Mouse (Mus musculus) embryonic facial prominence, embryonic 11.5 days (tissue): ENCODE results near the gene Cnn3. TPM values are rescaled to one million over a fixed set of nuclear protein-coding genes. Genes with fewer than 3 reads are reported as not detected.
A peak's percentile ranks its signal among the peaks of the same experiment; 100 is the strongest.

Experiments
- ATAC-seq: fragments of 200-750 bp; cut with Nextera tagmentation; replicated peaks from 2 replicates; pipeline ENCODE4 v1.8.0; 2017; ENCODE audit warnings: low read depth; ENCODE audit not compliant: insufficient number of reproducible peaks, low FRiP score, low TSS enrichment
- DNase-seq: peaks from one replicate; pipeline ENCODE4 v3.0.0-alpha.2; 2015; ENCODE audit warnings: low spot score
- H3K27ac ChIP-seq: fragments of 300-500 bp; sonication (generic); replicated peaks from 2 replicates; pipeline ENCODE4 v1.5.1; 2014; ENCODE audit warnings: mild to moderate bottlenecking, low read depth, low read length, control low read depth
- H3K27me3 ChIP-seq: fragments of 300-500 bp; sonication (generic); 2 replicates; pipeline ENCODE4 v1.6.1; 2014; ENCODE audit warnings: mild to moderate bottlenecking, low read length, moderate library complexity, mixed read lengths; ENCODE audit not compliant: control insufficient read depth, insufficient read depth
- H3K36me3 ChIP-seq: fragments of 300-500 bp; sonication (generic); replicated peaks from 2 replicates; pipeline ENCODE4 v1.6.1; 2014; ENCODE audit warnings: low read depth, mild to moderate bottlenecking, low read length, moderate library complexity, mixed read lengths; ENCODE audit not compliant: control insufficient read depth, insufficient read depth
- H3K4me1 ChIP-seq: fragments of 300-500 bp; sonication (generic); 2 replicates; pipeline ENCODE4 v1.6.1; 2014; ENCODE audit warnings: low read length, mixed read lengths; ENCODE audit not compliant: control insufficient read depth, insufficient read depth
- H3K4me2 ChIP-seq: fragments of 300-500 bp; sonication (generic); 2 replicates; pipeline ENCODE4 v1.6.1; 2014; ENCODE audit warnings: low read depth, mild to moderate bottlenecking, control low read depth, low read length, moderate library complexity
- H3K4me3 ChIP-seq: fragments of 300-500 bp; sonication (generic); 2 replicates; pipeline ENCODE4 v1.5.1; 2014; ENCODE audit warnings: low read depth, low read length, control low read depth
- H3K9ac ChIP-seq: fragments of 300-500 bp; sonication (generic); replicated peaks from 2 replicates; pipeline ENCODE4 v1.6.1; 2014; ENCODE audit warnings: mild to moderate bottlenecking, control low read depth, low read length
- H3K9me3 ChIP-seq: fragments of 300-500 bp; sonication (generic); replicated peaks from 2 replicates; pipeline ENCODE4 v1.6.1; 2016; ENCODE audit warnings: mild to moderate bottlenecking, low read length, inconsistent platforms, mixed read lengths; ENCODE audit not compliant: control insufficient read depth
- WGBS: fragments of 180-500 bp; shearing (Covaris S2); extraction: QIAGEN DNeasy Blood & Tissue Kit; methylation state at CpG from one replicate; pipeline ENCODE4 v1.1.7; 2014; 5-methylcytosine and 5-hydroxymethylcytosine counted together
- polyA plus RNA-seq: library from polyadenylated mRNA; unstranded; fragments of >200 nt; fragmentation: Nextera tagmentation; extraction: Ambion mirVana; gene quantifications from 2 replicates; pipeline ENCODE4 v1.2.1, GENCODE M21; 2014

Gene Cnn3
- polyA plus RNA-seq, 1 experiment from 2014 or later = 1,113 TPM

DNA sequence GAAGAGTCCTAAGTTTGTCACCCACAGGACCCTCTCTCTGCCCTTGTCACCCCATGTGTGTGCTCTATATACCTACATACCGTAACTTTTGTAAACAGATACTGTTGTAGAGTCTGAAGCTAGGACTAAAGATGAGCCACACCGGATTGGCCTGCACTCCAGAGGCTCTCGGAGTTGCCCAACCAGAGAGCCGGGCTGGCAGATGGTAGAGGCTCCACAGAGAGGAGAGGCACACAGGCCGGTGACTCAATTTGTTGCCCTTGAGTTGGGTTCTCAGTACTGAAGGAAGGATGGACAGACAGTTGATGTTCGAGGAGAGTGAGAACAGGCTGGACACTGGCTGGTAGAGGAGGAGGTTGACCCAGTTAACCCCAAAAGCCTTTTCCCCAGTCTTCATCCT, 18.1 kb downstream of the Cnn3 start:
- no peaks in the 10 kb centered on the region for H3K27me3 ChIP-seq
- H3K9me3 ChIP-seq = no peaks in the 10 kb centered on the region
- no peaks in the 10 kb centered on the region; the same call in 1 of the 2 replicates for H3K4me1 ChIP-seq
- peaks cover 5% of the 10 kb centered on the region for H3K36me3 ChIP-seq
- H3K9ac ChIP-seq = no peak overlapping the region
- ATAC-seq (no peak), DNase-seq (no peak)
- H3K27ac ChIP-seq = no peak overlapping the region
- H3K4me2 ChIP-seq = no peak overlapping the region
- H3K4me3 ChIP-seq = no peak overlapping the region
- WGBS = 93% methylated on average over 6 of the region's 6 CpGs

DNA sequence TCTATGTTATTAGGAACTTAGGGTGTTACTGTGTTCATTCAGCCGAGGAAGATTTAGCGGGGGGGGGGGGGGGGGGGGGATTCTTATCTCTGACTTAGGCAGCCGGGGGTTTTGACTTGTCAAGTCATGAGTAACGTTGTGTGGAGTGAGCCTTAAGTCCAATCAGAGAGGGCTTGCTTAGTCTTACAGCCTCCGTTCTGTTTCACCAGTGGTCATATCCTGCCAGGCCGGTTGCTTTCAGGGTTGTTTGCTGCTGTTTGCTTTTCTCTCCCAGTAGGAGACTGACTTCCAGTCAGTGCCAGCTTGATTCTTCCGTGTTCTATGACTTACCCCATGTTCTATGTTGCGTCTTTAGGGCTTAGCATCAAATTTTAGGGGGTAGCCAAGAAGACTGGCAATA, 20.2 kb downstream of the Cnn3 start:
- Histone ChIP-seq H3K36me3 (peaks cover 10% of the 10 kb centered on the region), H3K4me1 (no peaks in the 10 kb centered on the region; the same call in 1 of the 2 replicates), H3K4me2 (no peak overlapping the region), H3K27me3 (no peaks in the 10 kb centered on the region), H3K9me3 (no peaks in the 10 kb centered on the region), H3K9ac (no peak overlapping the region), H3K27ac (no peak overlapping the region), H3K4me3 (no peak overlapping the region)
- WGBS = 80% methylated on average over 8 of the region's 8 CpGs
- DNase-seq (no peak), ATAC-seq (no peak)

DNA sequence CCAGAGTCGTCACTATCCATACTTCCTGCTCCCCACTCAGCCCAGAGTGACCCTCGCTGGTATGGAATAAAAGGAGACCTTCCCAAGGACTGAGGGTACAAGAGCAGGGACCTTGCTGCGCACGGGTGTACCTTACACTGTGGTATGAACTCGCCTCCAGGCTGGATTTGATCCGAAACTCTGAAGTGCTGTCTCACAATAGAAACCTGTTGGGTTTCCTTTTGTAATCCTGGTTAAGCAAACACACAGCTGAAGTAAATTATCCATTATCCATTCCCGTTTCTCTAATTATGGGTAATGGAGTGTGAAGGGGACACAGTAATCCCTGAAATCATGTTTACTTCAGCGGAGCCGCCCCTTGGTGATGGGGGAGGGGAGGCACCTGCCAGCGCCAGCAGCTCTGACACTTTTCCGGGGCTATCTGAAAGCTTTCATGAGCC, 21.8 kb downstream of the Cnn3 start:
- ATAC-seq = peak; percentile 58; the same call in 1 of the 2 replicates
- Histone ChIP-seq H3K27ac (no peak overlapping the region), H3K36me3 (peaks cover 18% of the 10 kb centered on the region), H3K9ac (no peak overlapping the region), H3K4me1 (no peaks in the 10 kb centered on the region), H3K4me3 (no peak overlapping the region), H3K4me2 (no peak overlapping the region), H3K27me3 (no peaks in the 10 kb centered on the region), H3K9me3 (no peaks in the 10 kb centered on the region)
- DNase-seq = peak; percentile 49
- 40% methylated on average over 11 of the region's 11 CpGs for WGBS

DNA sequence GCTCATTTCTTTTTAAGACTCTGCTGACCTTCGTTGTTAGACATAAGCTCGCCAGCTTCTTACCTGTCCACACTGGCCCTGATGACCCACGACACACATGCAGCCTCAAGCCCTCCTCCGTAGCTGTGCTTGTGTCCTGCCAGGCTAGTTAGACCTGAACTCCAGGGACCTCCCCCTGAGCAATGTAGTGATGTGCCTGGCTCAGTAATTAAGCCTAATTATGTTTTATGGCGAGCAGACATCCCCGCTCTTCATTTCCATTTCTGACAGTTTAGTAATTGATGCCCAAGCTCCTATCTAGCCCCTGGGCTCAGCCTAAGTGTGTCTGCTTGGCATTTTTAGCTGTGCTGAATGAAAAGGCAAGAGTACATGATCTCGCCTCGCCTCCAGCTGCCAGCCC, 22.3 kb downstream of the Cnn3 start:
- H3K4me1 ChIP-seq = no peaks in the 10 kb centered on the region
- no peaks in the 10 kb centered on the region for H3K27me3 ChIP-seq
- no peaks in the 10 kb centered on the region for H3K9me3 ChIP-seq
- DNase-seq = no peak
- H3K36me3 ChIP-seq = peaks cover 18% of the 10 kb centered on the region
- WGBS = 69% methylated on average over 8 of the region's 8 CpGs
- H3K27ac ChIP-seq = no peak overlapping the region
- ATAC-seq = 0 out of 2 replicates have a peak, but pooled peaks have one; percentile 25
- H3K4me2 ChIP-seq = no peak overlapping the region
- no peak overlapping the region for H3K4me3 ChIP-seq
- H3K9ac ChIP-seq = no peak overlapping the region

DNA sequence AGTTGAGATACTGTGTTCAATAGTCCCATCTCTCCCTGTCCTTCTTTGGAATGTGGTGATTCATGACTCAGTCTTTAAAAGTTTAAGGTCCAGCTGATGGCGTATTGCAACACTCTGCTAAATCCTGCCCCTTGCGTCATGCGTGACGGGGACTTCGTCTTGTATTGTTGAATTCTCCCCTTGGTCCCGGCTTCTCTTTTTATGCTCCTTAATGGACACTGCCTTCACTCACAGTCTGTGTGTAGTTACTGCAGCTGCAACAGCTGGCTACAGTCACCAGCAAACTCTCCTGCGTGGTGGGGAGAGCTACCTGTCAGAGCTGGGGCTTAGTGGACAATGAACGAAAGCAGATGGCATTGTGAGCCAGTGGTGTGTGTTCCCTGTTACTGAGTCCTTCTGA, 23.2 kb downstream of the Cnn3 start:
- H3K27ac ChIP-seq = no peak overlapping the region
- no peaks in the 10 kb centered on the region for H3K27me3 ChIP-seq
- H3K4me2 ChIP-seq = no peak overlapping the region
- H3K4me3 ChIP-seq = no peak overlapping the region
- ATAC-seq (no peak), DNase-seq (no peak)
- H3K4me1 ChIP-seq = no peaks in the 10 kb centered on the region
- H3K9ac ChIP-seq = no peak overlapping the region
- no peaks in the 10 kb centered on the region for H3K9me3 ChIP-seq
- WGBS = 85% methylated on average over 8 of the region's 8 CpGs
- H3K36me3 ChIP-seq = peaks cover 15% of the 10 kb centered on the region

DNA sequence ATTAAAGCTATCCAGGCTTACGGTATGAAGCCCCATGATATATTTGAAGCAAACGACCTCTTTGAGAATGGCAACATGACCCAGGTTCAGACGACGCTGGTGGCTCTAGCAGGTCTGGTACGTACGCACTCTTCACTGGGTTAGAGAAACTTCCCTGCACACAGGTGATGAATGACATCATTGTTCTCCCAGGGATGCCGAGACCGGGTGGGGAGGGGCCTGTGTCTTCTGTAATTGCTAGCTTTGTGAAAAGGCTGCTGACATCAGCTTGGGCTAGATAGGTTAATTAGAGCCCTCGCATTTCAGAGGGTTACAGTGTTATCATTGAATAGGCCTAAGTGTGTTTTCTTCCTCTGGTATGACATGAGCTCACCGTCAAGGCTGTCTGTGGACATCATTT, 25.1 kb downstream of the Cnn3 start:
- Histone ChIP-seq H3K9me3 (no peaks in the 10 kb centered on the region), H3K4me3 (no peak overlapping the region), H3K27ac (no peak overlapping the region), H3K4me1 (no peaks in the 10 kb centered on the region), H3K9ac (no peak overlapping the region), H3K4me2 (no peak overlapping the region), H3K36me3 (peaks cover 26% of the 10 kb centered on the region), H3K27me3 (no peaks in the 10 kb centered on the region)
- DNase-seq = no peak
- 63% methylated on average over 10 of the region's 10 CpGs for WGBS
- ATAC-seq = no peak

DNA sequence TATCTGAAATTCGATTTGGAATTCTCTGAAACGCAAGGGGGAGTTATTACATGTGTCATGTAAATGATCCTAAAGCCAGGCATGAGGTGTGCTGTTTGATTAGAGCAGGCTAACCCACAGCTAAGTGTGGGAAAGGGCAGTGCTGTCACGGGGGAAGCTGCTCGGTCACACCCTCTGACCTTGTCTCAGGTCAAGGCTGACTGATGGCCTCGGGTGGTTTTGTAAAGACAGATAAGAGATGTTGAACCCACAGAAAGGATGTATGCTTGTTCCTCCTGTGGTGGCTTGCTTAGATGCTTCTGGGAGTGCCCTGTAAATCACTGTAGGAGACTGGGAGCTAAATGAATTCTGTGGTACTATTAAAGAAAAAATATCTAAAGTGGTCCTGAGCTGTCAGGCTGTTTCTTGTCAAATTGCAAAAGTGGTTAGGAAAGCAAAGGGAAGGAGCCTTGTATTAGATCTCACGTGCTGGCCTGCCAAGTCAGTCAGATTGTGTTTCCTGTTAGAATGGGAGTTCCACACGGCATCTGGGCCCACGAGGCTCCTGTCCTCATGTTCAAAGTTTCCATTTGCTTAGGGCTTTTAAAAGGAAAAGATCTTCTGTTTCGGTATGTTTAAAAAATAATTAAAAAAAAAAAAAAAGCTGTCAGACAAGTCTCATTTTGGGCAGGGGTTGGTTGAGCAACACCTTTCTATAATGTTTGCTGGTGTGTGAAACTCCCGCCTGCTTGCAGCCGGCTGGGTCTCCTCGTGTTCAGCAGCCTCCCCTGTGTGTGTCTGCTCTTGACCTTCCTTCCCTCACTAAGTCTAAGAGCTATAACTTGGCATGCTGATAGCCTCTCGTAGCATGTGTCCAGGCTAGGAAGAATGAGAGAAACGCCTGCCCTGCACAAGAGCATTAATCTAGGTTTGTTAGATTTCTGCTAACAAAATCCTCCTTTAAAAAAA, 32.5 kb downstream of the Cnn3 start:
- Histone ChIP-seq H3K4me2 (no peak overlapping the region; the same call in 1 of the 2 replicates), H3K27ac (no peak overlapping the region), H3K9me3 (no peaks in the 10 kb centered on the region), H3K36me3 (peaks cover 22% of the 10 kb centered on the region), H3K27me3 (no peaks in the 10 kb centered on the region), H3K9ac (no peak overlapping the region), H3K4me3 (no peak overlapping the region), H3K4me1 (no peaks in the 10 kb centered on the region)
- WGBS = 78% methylated on average over 14 of the region's 14 CpGs
- DNase-seq = no peak
- no peak for ATAC-seq

DNA sequence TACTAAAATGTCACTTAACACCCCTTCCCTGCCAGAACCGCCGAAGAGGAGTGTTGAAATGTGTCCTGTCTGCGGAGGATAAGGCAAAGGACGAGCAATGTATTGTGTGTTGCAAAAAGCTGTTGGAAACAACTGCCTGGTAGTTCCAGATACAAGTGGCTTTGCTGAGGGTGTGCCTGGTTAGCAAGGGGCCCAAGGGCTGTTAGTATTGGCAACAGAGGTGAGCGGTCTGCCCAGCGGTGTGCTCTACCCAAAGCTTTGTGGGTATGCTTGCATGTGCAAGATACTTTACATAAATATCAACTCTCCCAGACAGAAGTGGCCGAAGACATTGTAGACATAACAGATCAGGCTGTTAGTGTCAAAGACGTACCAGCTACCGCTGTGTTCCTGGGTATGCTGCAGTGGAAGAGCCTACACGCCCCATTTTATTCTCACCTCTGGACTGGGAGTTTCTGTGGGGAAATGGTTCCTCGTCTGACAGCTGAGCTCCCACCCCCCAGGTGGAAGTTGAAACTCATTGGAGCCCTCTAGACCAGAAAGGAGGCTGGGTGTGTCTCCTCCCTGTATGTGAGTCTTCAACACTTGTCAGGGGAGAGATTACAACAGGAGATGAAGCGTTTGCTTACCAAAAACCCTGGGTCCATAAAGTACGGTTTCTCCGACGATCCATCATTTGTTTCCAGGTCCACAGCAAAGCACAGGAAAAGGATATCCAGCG, 34.3 kb downstream of the Cnn3 start:
- H3K27me3 ChIP-seq = no peaks in the 10 kb centered on the region
- H3K4me2 ChIP-seq = no peak overlapping the region
- H3K4me3 ChIP-seq = no peak overlapping the region
- no peak overlapping the region for H3K27ac ChIP-seq
- no peak for ATAC-seq
- WGBS = 88% methylated on average over 16 of the region's 16 CpGs
- no peaks in the 10 kb centered on the region for H3K4me1 ChIP-seq
- peaks cover 16% of the 10 kb centered on the region for H3K36me3 ChIP-seq
- H3K9me3 ChIP-seq = no peaks in the 10 kb centered on the region
- no peak for DNase-seq
- no peak overlapping the region for H3K9ac ChIP-seq
